Mouse (Mus musculus) brown adipose tissue, adult 24 weeks (tissue): Measurements from ENCODE around the gene Gm13272. TPM values are rescaled to one million over a fixed set of nuclear protein-coding genes. Genes with fewer than 3 reads are reported as not detected.
"Not testable (repeated sequence)": the region's sequence is repeated elsewhere in the genome, so short reads cannot be mapped to it uniquely, and the experiment has no call there.

Experiments
- H3K27ac ChIP-seq: fragments of 200-500 bp; replicated peaks from 2 replicates; pipeline ENCODE4 v1.5.1; 2012; ENCODE audit warnings: low read depth, mild to moderate bottlenecking, low read length
- H3K4me1 ChIP-seq: fragments of 200-500 bp; 2 replicates; pipeline ENCODE4 v1.6.1; 2012; ENCODE audit warnings: low read length, mixed read lengths; ENCODE audit not compliant: control insufficient read depth, insufficient read depth, insufficient read length
- H3K4me3 ChIP-seq: fragments of 200-500 bp; 2 replicates; pipeline ENCODE4 v1.5.1; 2012; ENCODE audit warnings: low read depth, mild to moderate bottlenecking, low read length, moderate library complexity; ENCODE audit not compliant: insufficient read depth
- polyA plus RNA-seq: library from polyadenylated mRNA; stranded (reverse); fragments of >200 nt; gene quantifications from 2 replicates; pipeline ENCODE4 v1.2.4, GENCODE M21; 2012; ENCODE audit not compliant: missing spikeins, insufficient read depth, insufficient read length

The Gm13272 gene
- not detected in 2 replicates for polyA plus RNA-seq

- H3K4me1 ChIP-seq, H3K27ac ChIP-seq, H3K4me3 ChIP-seq: not testable (repeated sequence)
These were observed at the start of gene Gm13272 for GRCm38 (mm10) chr4:88779550-88779949. TSS of gene Gm13272 (plus strand) at chr4:88779850.

GRCm38 (mm10) chr4:88738480-88738879 lies 41.2 kb upstream of the Gm13272 start:
- H3K27ac ChIP-seq = no peak overlapping the region
- no peak overlapping the region for H3K4me3 ChIP-seq
- H3K4me1 ChIP-seq = no peaks in the 10 kb centered on the region

GRCm38 (mm10) chr4:88739036-88739435 lies 40.6 kb upstream of the Gm13272 start:
- Histone ChIP-seq H3K4me1 (no peaks in the 10 kb centered on the region), H3K4me3 (no peak overlapping the region), H3K27ac (no peak overlapping the region)

GRCm38 (mm10) chr4:88741426-88741825 lies 38.2 kb upstream of the Gm13272 start:
- H3K4me1 ChIP-seq = no peaks in the 10 kb centered on the region
- H3K4me3 ChIP-seq = no peak overlapping the region
- H3K27ac ChIP-seq = no peak overlapping the region

- Histone ChIP-seq H3K27ac (no peak overlapping the region), H3K4me1 (no peaks in the 10 kb centered on the region), H3K4me3 (no peak overlapping the region)
These were observed 36.8 kb upstream of the Gm13272 start for GRCm38 (mm10) chr4:88742771-88743371.

GRCm38 (mm10) chr4:88744207-88744606 lies 35.4 kb upstream of the Gm13272 start:
- Histone ChIP-seq H3K27ac (no peak overlapping the region), H3K4me1 (no peaks in the 10 kb centered on the region), H3K4me3 (no peak overlapping the region)

GRCm38 (mm10) chr4:88749926-88750325 lies 29.7 kb upstream of the Gm13272 start:
- no peak overlapping the region for H3K27ac ChIP-seq

GRCm38 (mm10) chr4:88754818-88755340 lies 24.8 kb upstream of the Gm13272 start, which contains the start of gene Gm13271:
TSS of gene Gm13271 (plus strand) at chr4:88754868.
- not testable (repeated sequence) for H3K4me3 ChIP-seq, H3K27ac ChIP-seq, H3K4me1 ChIP-seq

More at GRCm38 (mm10) chr4:88749926-88750325, 29.7 kb upstream of the Gm13272 start:
- H3K4me3 ChIP-seq = no peak overlapping the region
- H3K4me1 ChIP-seq = no peaks in the 10 kb centered on the region

GRCm38 (mm10) chr4:88756581-88757513 lies 22.8 kb upstream of the Gm13272 start:
- H3K4me1 ChIP-seq = not testable (repeated sequence)
- Histone ChIP-seq H3K27ac (peak overlapping the region; percentile 71), H3K4me3 (peak overlapping the region; percentile 67)

GRCm38 (mm10) chr4:88757628-88758031 lies 22.0 kb upstream of the Gm13272 start:
- peak overlapping the region; percentile 67 for H3K4me3 ChIP-seq
- not testable (repeated sequence) for H3K4me1 ChIP-seq, H3K27ac ChIP-seq

- H3K4me1 ChIP-seq, H3K27ac ChIP-seq, H3K4me3 ChIP-seq: not testable (repeated sequence)
These were observed 20.9 kb upstream of the Gm13272 start for GRCm38 (mm10) chr4:88758751-88759150.

- peak within 1 kb of the TSS; percentile 56 for H3K4me3 ChIP-seq
- not testable (repeated sequence) for H3K4me1 ChIP-seq
- peak within 1 kb of the TSS; percentile 47; the same call in 1 of the 2 replicates for H3K27ac ChIP-seq
These were observed 19.9 kb upstream of the Gm13272 start, which contains the start of gene Gm13283 for GRCm38 (mm10) chr4:88759610-88760268. TSS of gene Gm13283 (plus strand) at chr4:88760119.

- Histone ChIP-seq H3K4me3 (peak overlapping the region; percentile 56), H3K27ac (peak overlapping the region; percentile 47; the same call in 1 of the 2 replicates)
- not testable (repeated sequence) for H3K4me1 ChIP-seq
These were observed 19.2 kb upstream of the Gm13272 start for GRCm38 (mm10) chr4:88760431-88760830.

- H3K4me1 ChIP-seq, H3K27ac ChIP-seq, H3K4me3 ChIP-seq: not testable (repeated sequence)
These were observed 17.9 kb upstream of the Gm13272 start for GRCm38 (mm10) chr4:88761776-88762175.

- H3K27ac ChIP-seq, H3K4me3 ChIP-seq, H3K4me1 ChIP-seq: not testable (repeated sequence)
These were observed 17.3 kb upstream of the Gm13272 start for GRCm38 (mm10) chr4:88762341-88762740.
